Mouse (Mus musculus): ENCODE results near the gene Atp2a1. TPM values are rescaled to one million over a fixed set of nuclear protein-coding genes. Genes with fewer than 3 reads are reported as not detected.

Atp2a1 gene
- polyA plus RNA-seq, 1 experiment from 2014 or later, result not detected

DNA sequence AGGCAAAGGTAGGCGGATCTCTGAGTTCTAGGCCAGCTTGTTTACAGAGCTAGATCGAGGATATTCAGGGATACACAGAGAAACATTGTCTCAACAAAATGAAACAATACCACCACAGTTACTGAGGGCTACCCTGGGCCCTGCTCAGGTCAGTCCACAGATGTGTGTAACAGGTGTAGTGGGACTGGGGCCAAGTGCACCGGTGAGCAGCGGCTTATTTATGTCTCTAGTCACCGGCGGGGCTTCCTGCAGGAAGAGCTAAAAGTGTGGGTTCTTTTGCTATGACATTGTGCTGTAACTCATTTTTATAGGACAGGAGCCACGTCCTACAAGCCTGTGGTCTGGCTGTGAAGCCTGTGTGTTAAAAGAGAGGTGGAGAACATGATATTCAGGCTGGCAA, 9.0 kb downstream of the Atp2a1 start:
- ATAC-seq (replicated peaks; ENCODE audit: low FRiP score), result no peak

DNA sequence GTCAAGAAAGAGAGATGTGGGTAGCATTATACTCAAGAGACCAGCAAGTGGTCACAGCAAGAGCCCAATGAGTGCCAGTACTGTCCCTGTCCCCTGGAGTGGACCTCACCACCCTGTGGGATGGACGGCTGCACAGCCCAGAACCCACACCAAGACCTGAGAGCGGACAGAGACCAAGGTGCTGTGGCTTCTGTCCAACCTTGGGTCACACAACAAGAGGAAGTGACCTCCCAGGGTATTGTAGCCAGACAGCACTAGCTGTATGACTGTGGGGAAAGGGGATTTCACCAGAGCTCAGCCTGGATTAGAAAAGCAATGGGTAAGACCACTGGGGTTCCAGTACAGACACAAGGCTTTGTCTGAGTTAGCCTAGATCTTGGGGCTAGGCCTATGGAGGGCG, 10.7 kb downstream of the Atp2a1 start:
- no peaks in the 10 kb centered on the region for H3K4me1 ChIP-seq (replicated peaks; ENCODE audit: control insufficient read depth, insufficient read depth, low read length)
- ATAC-seq (replicated peaks; ENCODE audit: low FRiP score), result no peak
- no peak overlapping the region for H3K27ac ChIP-seq (ENCODE audit: low read depth, low read length)
- H3K4me3 ChIP-seq (ENCODE audit: low read depth, low read length), result no peak overlapping the region
- 89% methylated on average over 3 of the region's 3 CpGs for WGBS
- no peak for DNase-seq (ENCODE audit: low spot score)
- no peak overlapping the region for H3K4me2 ChIP-seq (ENCODE audit: low read depth, low read length, severe bottlenecking)
- no peaks in the 10 kb centered on the region for H3K9me3 ChIP-seq (ENCODE audit: control insufficient read depth, low read length)
- no peaks in the 10 kb centered on the region for H3K27me3 ChIP-seq (ENCODE audit: control insufficient read depth, insufficient read depth, low read length)
- no peak overlapping the region for H3K9ac ChIP-seq (ENCODE audit: low read length)
- no peaks in the 10 kb centered on the region for H3K36me3 ChIP-seq (ENCODE audit: control insufficient read depth, insufficient read depth, low read length)

More for the DNA sequence above, 9.0 kb downstream of the Atp2a1 start:
- H3K9me3 ChIP-seq (ENCODE audit: control insufficient read depth, low read length), result no peaks in the 10 kb centered on the region
- no peak overlapping the region for H3K9ac ChIP-seq (ENCODE audit: low read length)
- no peaks in the 10 kb centered on the region for H3K4me1 ChIP-seq (replicated peaks; ENCODE audit: control insufficient read depth, insufficient read depth, low read length)
- H3K27me3 ChIP-seq (ENCODE audit: control insufficient read depth, insufficient read depth, low read length), result no peaks in the 10 kb centered on the region
- no peak for DNase-seq (ENCODE audit: low spot score)
- no peak overlapping the region for H3K27ac ChIP-seq (ENCODE audit: low read depth, low read length)
- no peak overlapping the region for H3K4me3 ChIP-seq (ENCODE audit: low read depth, low read length)
- H3K36me3 ChIP-seq (ENCODE audit: control insufficient read depth, insufficient read depth, low read length), result no peaks in the 10 kb centered on the region
- H3K4me2 ChIP-seq (ENCODE audit: low read depth, low read length, severe bottlenecking), result no peak overlapping the region
- 86% methylated on average over 7 of the region's 7 CpGs for WGBS

GRCm38 (mm10) chr7:126450641-126451040, 12.3 kb downstream of the Atp2a1 start:
- Histone ChIP-seq H3K9ac (ENCODE audit: low read length) (no peak overlapping the region), H3K36me3 (ENCODE audit: control insufficient read depth, insufficient read depth, low read length) (no peaks in the 10 kb centered on the region), H3K27ac (ENCODE audit: low read depth, low read length) (no peak overlapping the region), H3K4me1 (replicated peaks; ENCODE audit: control insufficient read depth, insufficient read depth, low read length) (no peaks in the 10 kb centered on the region), H3K27me3 (ENCODE audit: control insufficient read depth, insufficient read depth, low read length) (no peaks in the 10 kb centered on the region), H3K9me3 (ENCODE audit: control insufficient read depth, low read length) (no peaks in the 10 kb centered on the region), H3K4me2 (ENCODE audit: low read depth, low read length, severe bottlenecking) (no peak overlapping the region), H3K4me3 (ENCODE audit: low read depth, low read length) (no peak overlapping the region)
- WGBS, result 90% methylated on average over 6 of the region's 6 CpGs
- no peak for ATAC-seq (replicated peaks; ENCODE audit: low FRiP score)
- DNase-seq (ENCODE audit: low spot score), result no peak

DNA sequence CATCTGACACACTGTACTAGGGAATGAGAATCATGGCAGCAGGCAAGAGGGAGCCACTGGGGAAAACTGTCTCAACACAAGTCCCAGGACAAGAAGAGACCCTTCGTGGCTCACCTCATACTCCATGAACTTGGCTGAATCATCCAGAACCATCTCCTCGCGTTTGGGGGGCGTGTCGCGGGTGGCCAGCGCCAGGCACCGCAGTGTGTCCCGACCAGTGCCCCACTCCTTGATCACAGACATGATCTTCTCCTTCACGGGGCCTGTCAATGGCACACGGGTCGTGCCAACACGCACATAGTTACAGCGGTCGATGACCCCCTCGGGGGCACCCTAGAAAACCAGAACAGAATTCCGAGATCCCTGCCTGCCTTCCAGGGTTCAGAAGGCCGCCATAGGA, 12.9 kb downstream of the Atp2a1 start:
- WGBS, result 93% methylated on average over 18 of the region's 18 CpGs
- H3K36me3 ChIP-seq (ENCODE audit: control insufficient read depth, insufficient read depth, low read length), result no peaks in the 10 kb centered on the region
- ATAC-seq (replicated peaks; ENCODE audit: low FRiP score) (no peak), DNase-seq (ENCODE audit: low spot score) (no peak)
- H3K27me3 ChIP-seq (ENCODE audit: control insufficient read depth, insufficient read depth, low read length), result no peaks in the 10 kb centered on the region
- H3K9me3 ChIP-seq (ENCODE audit: control insufficient read depth, low read length), result no peaks in the 10 kb centered on the region
- H3K27ac ChIP-seq (ENCODE audit: low read depth, low read length), result no peak overlapping the region
- H3K4me3 ChIP-seq (ENCODE audit: low read depth, low read length), result no peak overlapping the region
- H3K9ac ChIP-seq (ENCODE audit: low read length), result no peak overlapping the region
- no peaks in the 10 kb centered on the region for H3K4me1 ChIP-seq (replicated peaks; ENCODE audit: control insufficient read depth, insufficient read depth, low read length)
- H3K4me2 ChIP-seq (ENCODE audit: low read depth, low read length, severe bottlenecking), result no peak overlapping the region

DNA sequence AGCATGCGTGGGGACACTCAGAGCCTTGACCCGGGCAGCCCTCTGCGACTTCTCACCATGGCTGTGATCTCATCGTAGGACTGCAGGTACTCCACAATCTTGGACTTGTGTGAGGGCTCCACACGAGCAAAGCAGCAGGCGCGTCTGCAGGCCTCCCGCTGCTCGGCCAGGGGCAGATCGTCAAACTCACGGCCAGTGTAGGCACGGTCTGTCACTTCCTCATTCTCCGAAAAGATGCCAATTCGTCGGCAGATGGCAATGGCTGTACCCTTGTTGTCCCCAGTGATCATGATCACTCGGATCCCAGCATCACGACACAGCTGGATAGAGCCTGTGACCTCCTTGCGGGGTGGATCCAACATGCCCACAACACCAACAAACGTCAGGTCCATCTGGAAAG, 14.4 kb downstream of the Atp2a1 start:
- Histone ChIP-seq H3K36me3 (ENCODE audit: control insufficient read depth, insufficient read depth, low read length) (no peaks in the 10 kb centered on the region), H3K27me3 (ENCODE audit: control insufficient read depth, insufficient read depth, low read length) (no peaks in the 10 kb centered on the region), H3K9ac (ENCODE audit: low read length) (no peak overlapping the region), H3K9me3 (ENCODE audit: control insufficient read depth, low read length) (no peaks in the 10 kb centered on the region), H3K4me3 (ENCODE audit: low read depth, low read length) (no peak overlapping the region), H3K27ac (ENCODE audit: low read depth, low read length) (no peak overlapping the region), H3K4me1 (replicated peaks; ENCODE audit: control insufficient read depth, insufficient read depth, low read length) (no peaks in the 10 kb centered on the region), H3K4me2 (ENCODE audit: low read depth, low read length, severe bottlenecking) (no peak overlapping the region)
- DNase-seq (ENCODE audit: low spot score) (no peak), ATAC-seq (replicated peaks; ENCODE audit: low FRiP score) (no peak)
- 95% methylated on average over 19 of the region's 19 CpGs for WGBS

GRCm38 (mm10) chr7:126446217-126446616, 16.7 kb downstream of the Atp2a1 start:
- H3K9me3 ChIP-seq (ENCODE audit: control insufficient read depth, low read length), result no peaks in the 10 kb centered on the region
- H3K4me1 ChIP-seq (replicated peaks; ENCODE audit: control insufficient read depth, insufficient read depth, low read length), result no peaks in the 10 kb centered on the region
- no peak overlapping the region for H3K27ac ChIP-seq (ENCODE audit: low read depth, low read length)
- H3K36me3 ChIP-seq (ENCODE audit: control insufficient read depth, insufficient read depth, low read length), result no peaks in the 10 kb centered on the region
- H3K27me3 ChIP-seq (ENCODE audit: control insufficient read depth, insufficient read depth, low read length), result no peaks in the 10 kb centered on the region
- H3K4me3 ChIP-seq (ENCODE audit: low read depth, low read length), result no peak overlapping the region
- no peak overlapping the region for H3K9ac ChIP-seq (ENCODE audit: low read length)
- no peak for DNase-seq (ENCODE audit: low spot score)
- ATAC-seq (replicated peaks; ENCODE audit: low FRiP score), result no peak
- no peak overlapping the region for H3K4me2 ChIP-seq (ENCODE audit: low read depth, low read length, severe bottlenecking)
- 93% methylated on average over 21 of the region's 21 CpGs for WGBS

GRCm38 (mm10) chr7:126445104-126445815, 17.6 kb downstream of the Atp2a1 start:
- no peak overlapping the region for H3K27ac ChIP-seq (ENCODE audit: low read depth, low read length)
- H3K9ac ChIP-seq (ENCODE audit: low read length), result no peak overlapping the region
- WGBS, result 93% methylated on average over 15 of the region's 15 CpGs
- H3K9me3 ChIP-seq (ENCODE audit: control insufficient read depth, low read length), result no peaks in the 10 kb centered on the region
- no peak overlapping the region for H3K4me2 ChIP-seq (ENCODE audit: low read depth, low read length, severe bottlenecking)
- no peaks in the 10 kb centered on the region for H3K4me1 ChIP-seq (replicated peaks; ENCODE audit: control insufficient read depth, insufficient read depth, low read length)
- H3K4me3 ChIP-seq (ENCODE audit: low read depth, low read length), result no peak overlapping the region
- H3K36me3 ChIP-seq (ENCODE audit: control insufficient read depth, insufficient read depth, low read length), result no peaks in the 10 kb centered on the region
- no peak for DNase-seq (ENCODE audit: low spot score)
- ATAC-seq (replicated peaks; ENCODE audit: low FRiP score), result no peak
- H3K27me3 ChIP-seq (ENCODE audit: control insufficient read depth, insufficient read depth, low read length), result no peaks in the 10 kb centered on the region

DNA sequence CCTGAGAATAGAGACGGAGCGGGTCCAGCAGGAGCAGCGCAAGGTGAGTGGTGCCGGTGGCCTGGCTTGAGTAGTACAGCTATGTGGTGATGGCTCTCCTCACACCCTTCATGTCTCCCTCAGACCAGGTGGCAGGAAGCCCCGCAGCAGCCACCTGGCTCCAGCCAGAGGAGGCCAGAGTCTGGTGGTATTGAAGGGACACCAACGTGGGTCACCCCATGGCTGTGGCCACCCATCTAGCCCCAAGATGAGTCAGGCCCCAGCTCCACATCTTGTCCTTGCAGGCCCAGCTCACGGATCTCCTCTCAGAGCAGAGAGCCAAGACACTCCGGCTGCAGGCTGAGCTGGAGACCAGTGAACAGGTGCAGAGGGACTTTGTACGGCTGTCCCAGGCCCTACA, 18.4 kb downstream of the Atp2a1 start:
- DNase-seq (ENCODE audit: low spot score), result no peak
- Histone ChIP-seq H3K27me3 (ENCODE audit: control insufficient read depth, insufficient read depth, low read length) (no peaks in the 10 kb centered on the region), H3K4me2 (ENCODE audit: low read depth, low read length, severe bottlenecking) (no peak overlapping the region), H3K4me1 (replicated peaks; ENCODE audit: control insufficient read depth, insufficient read depth, low read length) (no peaks in the 10 kb centered on the region), H3K36me3 (ENCODE audit: control insufficient read depth, insufficient read depth, low read length) (no peaks in the 10 kb centered on the region), H3K27ac (ENCODE audit: low read depth, low read length) (no peak overlapping the region), H3K4me3 (ENCODE audit: low read depth, low read length) (no peak overlapping the region), H3K9me3 (ENCODE audit: control insufficient read depth, low read length) (no peaks in the 10 kb centered on the region), H3K9ac (ENCODE audit: low read length) (no peak overlapping the region)
- no peak for ATAC-seq (replicated peaks; ENCODE audit: low FRiP score)
- WGBS, result 93% methylated on average over 9 of the region's 9 CpGs

DNA sequence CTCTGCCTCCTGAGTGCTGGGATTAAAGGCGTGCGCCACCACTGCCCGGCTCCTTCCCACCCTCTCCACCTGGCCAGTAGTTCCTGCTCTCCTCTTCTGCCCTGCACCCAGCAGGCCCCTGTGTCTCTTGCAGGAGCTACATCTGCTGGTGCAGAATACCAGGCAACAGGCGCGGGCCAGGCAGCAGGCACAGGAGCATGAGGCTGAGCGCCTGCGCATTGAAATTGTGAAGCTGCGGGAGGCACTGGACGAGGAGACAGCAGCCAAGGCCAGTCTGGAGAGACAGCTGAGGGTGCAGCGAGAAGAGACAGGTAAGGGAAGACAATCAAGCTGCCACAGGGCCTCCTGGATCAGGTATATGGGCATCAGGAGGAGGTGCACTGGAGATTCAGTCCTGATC, 18.9 kb downstream of the Atp2a1 start:
- H3K27me3 ChIP-seq (ENCODE audit: control insufficient read depth, insufficient read depth, low read length), result no peaks in the 10 kb centered on the region
- H3K4me3 ChIP-seq (ENCODE audit: low read depth, low read length), result no peak overlapping the region
- no peak overlapping the region for H3K27ac ChIP-seq (ENCODE audit: low read depth, low read length)
- ATAC-seq (replicated peaks; ENCODE audit: low FRiP score) (no peak), DNase-seq (ENCODE audit: low spot score) (no peak)
- no peaks in the 10 kb centered on the region for H3K36me3 ChIP-seq (ENCODE audit: control insufficient read depth, insufficient read depth, low read length)
- 93% methylated on average over 10 of the region's 10 CpGs for WGBS
- no peaks in the 10 kb centered on the region for H3K4me1 ChIP-seq (replicated peaks; ENCODE audit: control insufficient read depth, insufficient read depth, low read length)
- no peak overlapping the region for H3K4me2 ChIP-seq (ENCODE audit: low read depth, low read length, severe bottlenecking)
- H3K9ac ChIP-seq (ENCODE audit: low read length), result no peak overlapping the region
- H3K9me3 ChIP-seq (ENCODE audit: control insufficient read depth, low read length), result no peaks in the 10 kb centered on the region

Data from forebrain, embryonic 11.5 days (tissue).